Mouse (Mus musculus): ENCODE data around the gene Qsox2. TPM values are rescaled to one million over a fixed set of nuclear protein-coding genes. Genes with fewer than 3 reads are reported as not detected.

Qsox2 gene
- polyA plus RNA-seq (2016; fragmentation: Nextera tagmentation; extraction: Ambion mirVana), result 11.6 and 11.7 TPM in 2 replicates

GRCm38 (mm10) chr2:26237290-26237782 is at the start of gene Qsox2:
Gene Qsox2 (minus strand): TSS chr2:26237525.
- Histone ChIP-seq H3K4me1 (peaks cover 36% of the 10 kb centered on the region), H3K9me3 (replicated peaks) (no peaks in the 10 kb centered on the region), H3K36me3 (peaks cover 4% of the 10 kb centered on the region), H3K27ac (peak within 1 kb of the TSS; percentile 79), H3K27me3 (replicated peaks) (peaks cover 16% of the 10 kb centered on the region), H3K9ac (peak within 1 kb of the TSS; percentile 89), H3K4me3 (peak within 1 kb of the TSS; percentile 85), H3K4me2 (peak within 1 kb of the TSS; percentile 91)
- WGBS (ENCODE audit: insufficient replicate concordance), result 2% methylated on average over 36 of the region's 36 CpGs
- ATAC-seq, result peak; percentile 87

GRCm38 (mm10) chr2:26286391-26286790 is 49.1 kb upstream of the Qsox2 start:
- Histone ChIP-seq H3K4me3 (no peak overlapping the region), H3K9ac (no peak overlapping the region), H3K27me3 (replicated peaks) (0 out of 2 replicates have a peak, but pooled peaks cover 9% of the 10 kb centered on the region), H3K27ac (no peak overlapping the region), H3K4me1 (no peaks in the 10 kb centered on the region), H3K36me3 (no peaks in the 10 kb centered on the region), H3K4me2 (no peak overlapping the region), H3K9me3 (replicated peaks) (no peaks in the 10 kb centered on the region)
- 72% methylated on average over 7 of the region's 7 CpGs for WGBS (ENCODE audit: insufficient replicate concordance)
- ATAC-seq, result no peak

- H3K36me3 ChIP-seq, result no peaks in the 10 kb centered on the region
- no peak overlapping the region for H3K4me2 ChIP-seq
- 71% methylated on average over 7 of the region's 7 CpGs for WGBS (ENCODE audit: insufficient replicate concordance)
- 0 out of 2 replicates have a peak, but pooled peaks cover 9% of the 10 kb centered on the region for H3K27me3 ChIP-seq (replicated peaks)
- H3K4me1 ChIP-seq, result no peaks in the 10 kb centered on the region
- no peak overlapping the region for H3K4me3 ChIP-seq
- H3K27ac ChIP-seq, result no peak overlapping the region
- H3K9ac ChIP-seq, result no peak overlapping the region
- H3K9me3 ChIP-seq (replicated peaks), result no peaks in the 10 kb centered on the region
- no peak for ATAC-seq
Observed at GRCm38 (mm10) chr2:26285804-26286203, 48.5 kb upstream of the Qsox2 start.

- H3K9ac ChIP-seq, result no peak overlapping the region
- H3K4me1 ChIP-seq, result no peaks in the 10 kb centered on the region
- no peak overlapping the region for H3K4me3 ChIP-seq
- H3K9me3 ChIP-seq (replicated peaks), result no peaks in the 10 kb centered on the region
- no peak for ATAC-seq
- H3K4me2 ChIP-seq, result no peak overlapping the region
- 61% methylated on average over 11 of the region's 11 CpGs for whole genome bisulfite sequencing (ENCODE audit: insufficient replicate concordance)
- H3K36me3 ChIP-seq, result no peaks in the 10 kb centered on the region
- no peak overlapping the region for H3K27ac ChIP-seq
- H3K27me3 ChIP-seq (replicated peaks), result 0 out of 2 replicates have a peak, but pooled peaks cover 4% of the 10 kb centered on the region
Observed at GRCm38 (mm10) chr2:26280594-26280993, 43.3 kb upstream of the Qsox2 start.

GRCm38 (mm10) chr2:26279712-26280111 is 42.4 kb upstream of the Qsox2 start:
- no peak overlapping the region for H3K27ac ChIP-seq
- H3K4me3 ChIP-seq, result no peak overlapping the region
- no peaks in the 10 kb centered on the region for H3K9me3 ChIP-seq (replicated peaks)
- 55% methylated on average over 3 of the region's 3 CpGs for WGBS (ENCODE audit: insufficient replicate concordance)
- 0 out of 2 replicates have a peak, but pooled peaks cover 4% of the 10 kb centered on the region for H3K27me3 ChIP-seq (replicated peaks)
- no peaks in the 10 kb centered on the region for H3K4me1 ChIP-seq
- no peak for ATAC-seq
- H3K4me2 ChIP-seq, result no peak overlapping the region
- no peak overlapping the region for H3K9ac ChIP-seq
- no peaks in the 10 kb centered on the region for H3K36me3 ChIP-seq

GRCm38 (mm10) chr2:26273611-26274010 is 36.3 kb upstream of the Qsox2 start:
- Histone ChIP-seq H3K4me3 (no peak overlapping the region), H3K4me2 (no peak overlapping the region), H3K9ac (no peak overlapping the region), H3K36me3 (no peaks in the 10 kb centered on the region), H3K27me3 (replicated peaks) (0 out of 2 replicates have a peak, but pooled peaks cover under 1% of the 10 kb centered on the region), H3K9me3 (replicated peaks) (no peaks in the 10 kb centered on the region), H3K4me1 (no peaks in the 10 kb centered on the region), H3K27ac (no peak overlapping the region)
- ATAC-seq, result no peak
- WGBS (ENCODE audit: insufficient replicate concordance), result 16% methylated on average over 7 of the region's 7 CpGs

GRCm38 (mm10) chr2:26268216-26268615 is 30.9 kb upstream of the Qsox2 start:
- Histone ChIP-seq H3K36me3 (no peaks in the 10 kb centered on the region), H3K9ac (no peak overlapping the region), H3K27ac (no peak overlapping the region), H3K9me3 (replicated peaks) (no peaks in the 10 kb centered on the region), H3K27me3 (replicated peaks) (peaks cover 18% of the 10 kb centered on the region), H3K4me3 (no peak overlapping the region), H3K4me1 (no peaks in the 10 kb centered on the region), H3K4me2 (no peak overlapping the region)
- no peak for ATAC-seq
- WGBS (ENCODE audit: insufficient replicate concordance), result 40% methylated on average over 3 of the region's 3 CpGs

GRCm38 (mm10) chr2:26266066-26266742 is 28.9 kb upstream of the Qsox2 start:
- 61% methylated on average over 10 of the region's 10 CpGs for WGBS (ENCODE audit: insufficient replicate concordance)
- no peak overlapping the region for H3K4me2 ChIP-seq
- no peak overlapping the region for H3K4me3 ChIP-seq
- H3K9ac ChIP-seq, result no peak overlapping the region
- no peak overlapping the region for H3K27ac ChIP-seq
- peaks cover 18% of the 10 kb centered on the region for H3K27me3 ChIP-seq (replicated peaks)
- ATAC-seq, result no peak
- H3K36me3 ChIP-seq, result no peaks in the 10 kb centered on the region
- H3K9me3 ChIP-seq (replicated peaks), result no peaks in the 10 kb centered on the region
- H3K4me1 ChIP-seq, result no peaks in the 10 kb centered on the region

- Histone ChIP-seq H3K4me1 (no peaks in the 10 kb centered on the region), H3K27ac (no peak overlapping the region), H3K4me3 (no peak overlapping the region), H3K9ac (no peak overlapping the region), H3K4me2 (no peak overlapping the region), H3K27me3 (replicated peaks) (peaks cover 18% of the 10 kb centered on the region), H3K9me3 (replicated peaks) (no peaks in the 10 kb centered on the region), H3K36me3 (no peaks in the 10 kb centered on the region)
- 62% methylated on average over 2 of the region's 2 CpGs for WGBS (ENCODE audit: insufficient replicate concordance)
- no peak for ATAC-seq
Observed at GRCm38 (mm10) chr2:26265095-26265494, 27.8 kb upstream of the Qsox2 start.

GRCm38 (mm10) chr2:26264646-26265045 is 27.3 kb upstream of the Qsox2 start:
- Histone ChIP-seq H3K4me3 (no peak overlapping the region), H3K36me3 (no peaks in the 10 kb centered on the region), H3K9ac (no peak overlapping the region), H3K9me3 (replicated peaks) (no peaks in the 10 kb centered on the region), H3K27me3 (replicated peaks) (peaks cover 18% of the 10 kb centered on the region), H3K4me2 (no peak overlapping the region), H3K4me1 (no peaks in the 10 kb centered on the region), H3K27ac (no peak overlapping the region)
- WGBS (ENCODE audit: insufficient replicate concordance), result 43% methylated on average over 4 of the region's 4 CpGs
- no peak for ATAC-seq

GRCm38 (mm10) chr2:26257315-26258096 is 20.2 kb upstream of the Qsox2 start:
- H3K9ac ChIP-seq, result no peak overlapping the region
- H3K4me3 ChIP-seq, result no peak overlapping the region
- no peak for ATAC-seq
- peaks cover 28% of the 10 kb centered on the region for H3K27me3 ChIP-seq (replicated peaks)
- H3K4me1 ChIP-seq, result no peaks in the 10 kb centered on the region
- 66% methylated on average over 16 of the region's 16 CpGs for WGBS (ENCODE audit: insufficient replicate concordance)
- no peak overlapping the region for H3K27ac ChIP-seq
- no peaks in the 10 kb centered on the region for H3K36me3 ChIP-seq
- no peak overlapping the region for H3K4me2 ChIP-seq
- H3K9me3 ChIP-seq (replicated peaks), result no peaks in the 10 kb centered on the region

GRCm38 (mm10) chr2:26254816-26255215 is 17.5 kb upstream of the Qsox2 start:
- no peaks in the 10 kb centered on the region for H3K36me3 ChIP-seq
- ATAC-seq, result no peak
- no peak overlapping the region for H3K4me2 ChIP-seq
- no peaks in the 10 kb centered on the region for H3K4me1 ChIP-seq
- no peaks in the 10 kb centered on the region for H3K9me3 ChIP-seq (replicated peaks)
- WGBS (ENCODE audit: insufficient replicate concordance), result 55% methylated on average over 4 of the region's 4 CpGs
- H3K27ac ChIP-seq, result no peak overlapping the region
- H3K9ac ChIP-seq, result no peak overlapping the region
- H3K27me3 ChIP-seq (replicated peaks), result peaks cover 46% of the 10 kb centered on the region
- no peak overlapping the region for H3K4me3 ChIP-seq

Measured in liver, embryonic 12.5 days (tissue).